Mouse (Mus musculus) liver, postnatal 0 days (tissue): ENCODE data around the gene Fbxw7. TPM values are rescaled to one million over a fixed set of nuclear protein-coding genes. Genes with fewer than 3 reads are reported as not detected.

Experiments used
- ATAC-seq: fragments of 200-750 bp; cut with Nextera tagmentation; 2 replicates; pipeline ENCODE4 v1.8.0; 2017; ENCODE audit warnings: mild to moderate bottlenecking, moderate library complexity
- DNase-seq: peaks from one replicate; pipeline ENCODE4 v3.0.0-alpha.2; 2016
- H3K27ac ChIP-seq: fragments of 300-500 bp; sonication (generic); 2 replicates; pipeline ENCODE4 v1.5.1; 2014; ENCODE audit warnings: antibody characterized with exemption, moderate library complexity, mild to moderate bottlenecking, low read depth
- H3K27me3 ChIP-seq: fragments of 300-500 bp; sonication (generic); 2 replicates; pipeline ENCODE4 v1.6.1; 2014; ENCODE audit warnings: low read length, control low read depth, mixed read lengths; ENCODE audit not compliant: insufficient read depth
- H3K36me3 ChIP-seq: fragments of 300-500 bp; sonication (generic); replicated peaks from 2 replicates; pipeline ENCODE4 v1.6.1; 2014; ENCODE audit warnings: mild to moderate bottlenecking, control low read depth, low read length, moderate library complexity, mixed read lengths; ENCODE audit not compliant: insufficient read depth
- H3K4me1 ChIP-seq: fragments of 300-500 bp; sonication (generic); 2 replicates; pipeline ENCODE4 v1.6.1; 2014; ENCODE audit warnings: antibody characterized with exemption, mild to moderate bottlenecking, control low read depth; ENCODE audit not compliant: insufficient read depth
- H3K4me2 ChIP-seq: fragments of 300-500 bp; sonication (generic); 2 replicates; pipeline ENCODE4 v1.6.1; 2014; ENCODE audit warnings: low read depth, mild to moderate bottlenecking, low read length, moderate library complexity, mixed read lengths
- H3K4me3 ChIP-seq: fragments of 300-500 bp; sonication (generic); 2 replicates; pipeline ENCODE4 v1.5.1; 2014; ENCODE audit warnings: low read depth, low read length
- H3K9ac ChIP-seq: fragments of 300-500 bp; sonication (generic); replicated peaks from 2 replicates; pipeline ENCODE4 v1.6.1; 2014; ENCODE audit warnings: mild to moderate bottlenecking, moderate library complexity
- H3K9me3 ChIP-seq: fragments of 300-500 bp; sonication (generic); 2 replicates; pipeline ENCODE4 v1.6.1; 2016; ENCODE audit warnings: mild to moderate bottlenecking, control low read depth, low read length, mixed read lengths
- CTCF ChIP-seq: sonication (generic); IDR thresholded peaks from 2 replicates; pipeline ENCODE4 v1.5.1; 2016; ENCODE audit warnings: antibody characterized with exemption, low read depth
- EP300 ChIP-seq: IDR thresholded peaks from 2 replicates; pipeline ENCODE4 v1.6.1; 2016; ENCODE audit warnings: antibody characterized with exemption, low read depth, mild to moderate bottlenecking
- WGBS: fragments of 180-500 bp; shearing (Covaris S2); extraction: QIAGEN DNeasy Blood & Tissue Kit; methylation state at CpG from one replicate; pipeline ENCODE4 v1.1.7; 2014; ENCODE audit not compliant: insufficient replicate concordance; 5-methylcytosine and 5-hydroxymethylcytosine counted together
- polyA plus RNA-seq: library from polyadenylated mRNA; unstranded; fragments of >200 nt; fragmentation: Nextera tagmentation; extraction: Ambion mirVana; gene quantifications from 2 replicates; pipeline ENCODE4 v1.2.1, GENCODE M21; 2015

The Fbxw7 gene
- polyA plus RNA-seq, 1 experiment from 2014 or later = 2.8 TPM

- H3K36me3 ChIP-seq = no peaks in the 10 kb centered on the region
- no peak overlapping the region for H3K9ac ChIP-seq
- 0 out of 2 replicates have a peak, but pooled peaks cover 2% of the 10 kb centered on the region for H3K4me1 ChIP-seq
- TF ChIP-seq CTCF (peak; percentile 62), EP300 (no peak)
- ATAC-seq = no peak
- whole genome bisulfite sequencing = 55% methylated on average over 6 of the region's 6 CpGs
- H3K27me3 ChIP-seq = no peaks in the 10 kb centered on the region
- no peak overlapping the region for H3K4me2 ChIP-seq
- no peaks in the 10 kb centered on the region for H3K9me3 ChIP-seq
- no peak overlapping the region for H3K27ac ChIP-seq
- no peak overlapping the region for H3K4me3 ChIP-seq
- DNase-seq = no peak
These were observed 106.8 kb downstream of the Fbxw7 start for GRCm38 (mm10) chr3:84921704-84922420.

GRCm38 (mm10) chr3:84923256-84923655 lies 108.2 kb downstream of the Fbxw7 start:
- Histone ChIP-seq H3K27me3 (no peaks in the 10 kb centered on the region), H3K9ac (no peak overlapping the region), H3K9me3 (no peaks in the 10 kb centered on the region), H3K27ac (no peak overlapping the region), H3K36me3 (no peaks in the 10 kb centered on the region), H3K4me2 (no peak overlapping the region), H3K4me3 (no peak overlapping the region), H3K4me1 (0 out of 2 replicates have a peak, but pooled peaks cover 2% of the 10 kb centered on the region)
- TF ChIP-seq CTCF (no peak), EP300 (no peak)
- ATAC-seq (no peak), DNase-seq (no peak)
- WGBS = 59% methylated on average over 1 of the region's 1 CpGs

DNA sequence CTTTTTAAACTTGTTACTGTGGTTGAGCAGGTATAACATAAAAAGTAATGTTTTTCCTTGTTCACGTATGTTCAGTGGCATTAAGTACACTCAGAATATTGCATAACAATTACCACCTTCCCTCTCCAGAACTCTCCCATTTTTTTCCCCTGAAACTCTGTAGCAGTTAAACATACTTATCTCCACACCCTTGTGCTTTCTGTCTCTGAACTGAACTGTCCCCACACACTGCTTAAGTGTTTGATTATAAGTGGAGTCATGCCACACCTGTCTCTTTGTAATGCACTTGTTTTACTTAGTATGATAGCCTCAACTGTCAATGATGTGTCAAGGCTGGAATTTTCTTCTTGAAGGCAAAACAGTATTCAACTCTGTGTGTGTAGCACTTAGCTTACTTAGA lies 108.6 kb downstream of the Fbxw7 start:
- H3K36me3 ChIP-seq = no peaks in the 10 kb centered on the region
- WGBS = 70% methylated on average over 1 of the region's 1 CpGs
- H3K4me2 ChIP-seq = no peak overlapping the region
- H3K4me1 ChIP-seq = no peaks in the 10 kb centered on the region
- H3K27me3 ChIP-seq = no peaks in the 10 kb centered on the region
- TF ChIP-seq EP300 (no peak), CTCF (no peak)
- no peak overlapping the region for H3K4me3 ChIP-seq
- DNase-seq = no peak
- H3K9ac ChIP-seq = no peak overlapping the region
- no peak overlapping the region for H3K27ac ChIP-seq
- no peak for ATAC-seq
- H3K9me3 ChIP-seq = no peaks in the 10 kb centered on the region

DNA sequence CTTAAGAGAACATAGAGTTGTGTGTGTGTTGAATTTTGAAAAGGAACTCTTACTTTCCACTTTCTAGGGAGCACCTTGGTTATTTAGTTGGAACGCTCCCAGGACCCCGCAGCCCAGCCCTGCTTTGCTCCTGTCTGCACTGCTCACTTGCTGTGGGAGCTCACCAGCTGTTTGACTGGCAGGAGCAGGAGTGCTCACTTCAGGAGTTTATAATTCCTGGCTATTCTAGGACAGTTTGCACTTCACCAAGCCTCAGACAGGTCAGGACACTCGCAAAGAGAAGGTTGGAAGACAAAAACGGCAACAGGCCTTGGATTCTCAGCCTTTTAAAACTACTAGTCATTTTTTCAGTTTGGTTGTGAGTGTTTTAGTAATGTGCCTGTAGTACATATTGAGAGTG lies 110.2 kb downstream of the Fbxw7 start:
- Histone ChIP-seq H3K4me3 (no peak overlapping the region), H3K9ac (no peak overlapping the region), H3K9me3 (no peaks in the 10 kb centered on the region), H3K4me1 (no peaks in the 10 kb centered on the region), H3K4me2 (no peak overlapping the region), H3K27ac (no peak overlapping the region), H3K36me3 (no peaks in the 10 kb centered on the region), H3K27me3 (no peaks in the 10 kb centered on the region)
- DNase-seq (no peak), ATAC-seq (no peak)
- WGBS = 88% methylated on average over 4 of the region's 4 CpGs
- TF ChIP-seq EP300 (no peak), CTCF (no peak)

DNA sequence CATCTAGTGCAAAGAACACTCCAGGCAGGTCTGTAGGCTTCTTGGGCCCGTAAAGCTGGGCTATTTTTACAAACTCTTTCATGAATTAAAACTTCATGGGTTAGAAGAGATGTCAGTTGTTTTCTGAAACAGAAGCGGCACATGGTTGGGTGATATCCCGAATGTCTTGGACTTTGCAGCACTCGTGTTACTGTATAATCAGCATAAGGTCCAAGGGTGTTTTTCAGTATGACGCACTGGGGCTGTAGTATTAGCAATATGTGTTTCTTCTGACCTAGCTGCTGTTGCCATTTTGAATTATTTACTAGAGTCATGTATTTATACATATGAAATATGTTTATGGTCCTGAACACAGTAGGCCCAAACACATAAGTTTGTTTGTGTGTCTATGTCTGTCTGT lies 111.1 kb downstream of the Fbxw7 start:
- no peak overlapping the region for H3K27ac ChIP-seq
- H3K4me2 ChIP-seq = no peak overlapping the region
- ATAC-seq (no peak), DNase-seq (no peak)
- H3K9me3 ChIP-seq = no peaks in the 10 kb centered on the region
- H3K36me3 ChIP-seq = no peaks in the 10 kb centered on the region
- H3K4me3 ChIP-seq = no peak overlapping the region
- H3K9ac ChIP-seq = no peak overlapping the region
- H3K4me1 ChIP-seq = no peaks in the 10 kb centered on the region
- TF ChIP-seq EP300 (no peak), CTCF (no peak)
- WGBS = 77% methylated on average over 5 of the region's 5 CpGs
- no peaks in the 10 kb centered on the region for H3K27me3 ChIP-seq

GRCm38 (mm10) chr3:84927168-84927794 lies 112.2 kb downstream of the Fbxw7 start:
- Histone ChIP-seq H3K9me3 (no peaks in the 10 kb centered on the region), H3K27ac (no peak overlapping the region), H3K27me3 (no peaks in the 10 kb centered on the region), H3K4me2 (no peak overlapping the region), H3K4me1 (no peaks in the 10 kb centered on the region), H3K4me3 (no peak overlapping the region), H3K36me3 (no peaks in the 10 kb centered on the region), H3K9ac (no peak overlapping the region)
- no peak for TF ChIP-seq EP300
- no peak for TF ChIP-seq CTCF
- no peak for DNase-seq
- 77% methylated on average over 8 of the region's 8 CpGs for WGBS
- ATAC-seq = no peak
